Mouse (Mus musculus): ENCODE results near the gene Cacna1c. TPM values are rescaled to one million over a fixed set of nuclear protein-coding genes. Genes with fewer than 3 reads are reported as not detected.
A peak's percentile ranks its signal among the peaks of the same experiment; 100 is the strongest.

Cacna1c gene
- polyA plus RNA-seq, 1 experiment: 1.0 TPM

GRCm38 (mm10) chr6:119113362-119113761, 82.9 kb downstream of the Cacna1c start:
- no peak for TF ChIP-seq POLR2A (IDR thresholded peaks at IDR 0.05; ENCODE audit: insufficient read depth, low read length)
- TF ChIP-seq EP300 (IDR thresholded peaks at IDR 0.05; ENCODE audit: insufficient read depth, low read depth, low read length): no peak
- no peak for TF ChIP-seq CTCF (IDR thresholded peaks at IDR 0.05; ENCODE audit: low read depth, low read length)
- no peaks in the 10 kb centered on the region for H3K36me3 ChIP-seq (ENCODE audit: control insufficient read depth, insufficient read depth, low read length, poor library complexity, severe bottlenecking)
- no peak overlapping the region for H3K4me3 ChIP-seq (ENCODE audit: low read depth, low read length)

GRCm38 (mm10) chr6:119110369-119110768, 85.8 kb downstream of the Cacna1c start:
- Histone ChIP-seq H3K36me3 (ENCODE audit: control insufficient read depth, insufficient read depth, low read length, poor library complexity, severe bottlenecking) (no peaks in the 10 kb centered on the region), H3K4me1 (ENCODE audit: control insufficient read depth, insufficient read depth, low read length) (no peaks in the 10 kb centered on the region), H3K9me3 (replicated peaks; ENCODE audit: control insufficient read depth, insufficient read depth, low read length, poor library complexity, severe bottlenecking) (no peaks in the 10 kb centered on the region), H3K9ac (ENCODE audit: low read depth, poor library complexity, severe bottlenecking) (no peak overlapping the region), H3K4me3 (ENCODE audit: low read depth, low read length) (no peak overlapping the region), H3K27me3 (ENCODE audit: control insufficient read depth, insufficient read depth, low read length, poor library complexity, severe bottlenecking) (peaks cover 22% of the 10 kb centered on the region), H3K27ac (ENCODE audit: insufficient read depth, low read length) (no peak overlapping the region)
- TF ChIP-seq EP300 (IDR thresholded peaks at IDR 0.05; ENCODE audit: insufficient read depth, low read depth, low read length): no peak
- TF ChIP-seq POLR2A (IDR thresholded peaks at IDR 0.05; ENCODE audit: insufficient read depth, low read length): no peak
- TF ChIP-seq CTCF (IDR thresholded peaks at IDR 0.05; ENCODE audit: low read depth, low read length): no peak

More at GRCm38 (mm10) chr6:119113362-119113761, 82.9 kb downstream of the Cacna1c start:
- Histone ChIP-seq H3K9ac (ENCODE audit: low read depth, poor library complexity, severe bottlenecking) (no peak overlapping the region), H3K9me3 (replicated peaks; ENCODE audit: control insufficient read depth, insufficient read depth, low read length, poor library complexity, severe bottlenecking) (no peaks in the 10 kb centered on the region), H3K27me3 (ENCODE audit: control insufficient read depth, insufficient read depth, low read length, poor library complexity, severe bottlenecking) (peaks cover 6% of the 10 kb centered on the region; the same call in 1 of the 2 replicates), H3K27ac (ENCODE audit: insufficient read depth, low read length) (no peak overlapping the region), H3K4me1 (ENCODE audit: control insufficient read depth, insufficient read depth, low read length) (no peaks in the 10 kb centered on the region)

DNA sequence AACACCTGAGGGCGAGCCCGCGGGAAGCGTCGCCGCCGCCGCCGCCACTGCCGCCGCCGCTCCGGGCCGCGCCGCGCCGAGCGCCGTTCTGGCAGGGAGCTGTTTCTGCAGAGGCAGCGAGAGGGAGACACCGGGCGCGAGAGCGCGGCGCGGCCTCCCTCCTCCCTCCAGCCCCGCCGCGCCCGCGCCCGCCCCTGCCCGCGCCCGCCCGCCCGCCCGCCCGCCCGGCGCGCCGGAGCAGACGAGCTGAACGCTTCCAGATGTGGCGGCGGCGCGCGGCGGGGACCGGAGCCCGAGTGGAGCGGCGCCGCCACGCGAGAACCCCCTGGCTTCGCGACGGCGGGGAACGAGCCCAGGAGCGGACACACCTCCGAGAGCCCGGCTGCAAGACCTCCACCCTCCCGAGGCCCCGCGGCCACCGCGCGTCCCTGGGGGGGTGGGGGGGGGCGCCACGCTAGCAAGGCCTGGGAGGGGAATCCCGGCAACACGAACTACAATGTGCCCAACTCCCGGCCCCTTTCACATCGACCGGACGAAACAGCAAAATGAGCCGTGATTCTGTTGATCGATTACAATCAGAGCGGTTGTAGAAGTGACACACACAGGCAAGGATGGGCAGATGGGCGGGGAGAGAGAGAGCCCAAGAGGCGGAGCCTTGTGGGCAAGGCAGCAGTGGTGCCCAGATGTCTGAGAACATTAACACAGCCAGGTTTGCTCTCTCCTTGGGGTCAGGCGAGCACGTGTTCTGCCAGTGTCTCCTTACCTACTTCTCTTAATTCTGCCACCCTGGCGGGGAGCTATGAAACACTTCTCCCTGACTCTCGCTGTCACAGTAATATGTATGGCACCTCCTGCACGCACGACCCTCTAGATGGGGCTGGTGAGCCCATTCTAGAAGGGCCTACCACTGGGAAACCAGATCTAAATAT, 87.5 kb downstream of the Cacna1c start:
- no peak overlapping the region for H3K27ac ChIP-seq (ENCODE audit: insufficient read depth, low read length)
- H3K27me3 ChIP-seq (ENCODE audit: control insufficient read depth, insufficient read depth, low read length, poor library complexity, severe bottlenecking): peaks cover 22% of the 10 kb centered on the region

GRCm38 (mm10) chr6:119107856-119108465, 88.3 kb downstream of the Cacna1c start:
- H3K36me3 ChIP-seq (ENCODE audit: control insufficient read depth, insufficient read depth, low read length, poor library complexity, severe bottlenecking): no peaks in the 10 kb centered on the region
- H3K27ac ChIP-seq (ENCODE audit: insufficient read depth, low read length): no peak overlapping the region
- TF ChIP-seq EP300 (IDR thresholded peaks at IDR 0.05; ENCODE audit: insufficient read depth, low read depth, low read length): no peak
- H3K27me3 ChIP-seq (ENCODE audit: control insufficient read depth, insufficient read depth, low read length, poor library complexity, severe bottlenecking): peaks cover 20% of the 10 kb centered on the region
- H3K4me3 ChIP-seq (ENCODE audit: low read depth, low read length): peak overlapping the region; percentile 35
- H3K9me3 ChIP-seq (replicated peaks; ENCODE audit: control insufficient read depth, insufficient read depth, low read length, poor library complexity, severe bottlenecking): no peaks in the 10 kb centered on the region
- peak overlapping the region; percentile 70 for H3K9ac ChIP-seq (ENCODE audit: low read depth, poor library complexity, severe bottlenecking)
- no peaks in the 10 kb centered on the region for H3K4me1 ChIP-seq (ENCODE audit: control insufficient read depth, insufficient read depth, low read length)

More for the DNA sequence above, 87.5 kb downstream of the Cacna1c start:
- H3K9ac ChIP-seq (ENCODE audit: low read depth, poor library complexity, severe bottlenecking): peak overlapping the region; percentile 70
- H3K9me3 ChIP-seq (replicated peaks; ENCODE audit: control insufficient read depth, insufficient read depth, low read length, poor library complexity, severe bottlenecking): no peaks in the 10 kb centered on the region
- no peaks in the 10 kb centered on the region for H3K4me1 ChIP-seq (ENCODE audit: control insufficient read depth, insufficient read depth, low read length)
- no peaks in the 10 kb centered on the region for H3K36me3 ChIP-seq (ENCODE audit: control insufficient read depth, insufficient read depth, low read length, poor library complexity, severe bottlenecking)
- TF ChIP-seq EP300 (IDR thresholded peaks at IDR 0.05; ENCODE audit: insufficient read depth, low read depth, low read length) (no peak), CTCF (IDR thresholded peaks at IDR 0.05; ENCODE audit: low read depth, low read length) (peak; percentile 54), POLR2A (IDR thresholded peaks at IDR 0.05; ENCODE audit: insufficient read depth, low read length) (no peak)
- H3K4me3 ChIP-seq (ENCODE audit: low read depth, low read length): peak overlapping the region; percentile 44

GRCm38 (mm10) chr6:119107140-119107855, 88.9 kb downstream of the Cacna1c start:
- Histone ChIP-seq H3K36me3 (ENCODE audit: control insufficient read depth, insufficient read depth, low read length, poor library complexity, severe bottlenecking) (no peaks in the 10 kb centered on the region), H3K9me3 (replicated peaks; ENCODE audit: control insufficient read depth, insufficient read depth, low read length, poor library complexity, severe bottlenecking) (no peaks in the 10 kb centered on the region), H3K9ac (ENCODE audit: low read depth, poor library complexity, severe bottlenecking) (peak overlapping the region; percentile 70), H3K27ac (ENCODE audit: insufficient read depth, low read length) (no peak overlapping the region), H3K4me1 (ENCODE audit: control insufficient read depth, insufficient read depth, low read length) (no peaks in the 10 kb centered on the region), H3K4me3 (ENCODE audit: low read depth, low read length) (peak overlapping the region; percentile 35), H3K27me3 (ENCODE audit: control insufficient read depth, insufficient read depth, low read length, poor library complexity, severe bottlenecking) (peaks cover 20% of the 10 kb centered on the region)
- TF ChIP-seq CTCF (IDR thresholded peaks at IDR 0.05; ENCODE audit: low read depth, low read length): no peak
- no peak for TF ChIP-seq POLR2A (IDR thresholded peaks at IDR 0.05; ENCODE audit: insufficient read depth, low read length)
- no peak for TF ChIP-seq EP300 (IDR thresholded peaks at IDR 0.05; ENCODE audit: insufficient read depth, low read depth, low read length)

All from ES-Bruce4 (cell line).